Mouse (Mus musculus) embryonic facial prominence, embryonic 10.5 days (tissue): ENCODE measurements around the gene Polr2a. TPM values are rescaled to one million over a fixed set of nuclear protein-coding genes. Genes with fewer than 3 reads are reported as not detected.
"Not testable (repeated sequence)": the region's sequence is repeated elsewhere in the genome, so short reads cannot be mapped to it uniquely, and the experiment has no call there.

ENCODE experiments used
- DNase-seq: peaks from one replicate; pipeline ENCODE4 v3.0.0-alpha.2; 2017; ENCODE audit warnings: low spot score
- H3K27ac ChIP-seq: fragments of 300-500 bp; sonication (generic); replicated peaks from 2 replicates; pipeline ENCODE4 v1.5.1; 2016; ENCODE audit warnings: mild to moderate bottlenecking
- H3K27me3 ChIP-seq: fragments of 300-500 bp; sonication (generic); replicated peaks from 2 replicates; pipeline ENCODE4 v1.6.1; 2016; ENCODE audit warnings: low read depth, mild to moderate bottlenecking; ENCODE audit not compliant: poor library complexity, severe bottlenecking
- H3K36me3 ChIP-seq: fragments of 300-500 bp; sonication (generic); replicated peaks from 2 replicates; pipeline ENCODE4 v1.6.1; 2016; ENCODE audit warnings: mild to moderate bottlenecking, moderate library complexity
- H3K4me1 ChIP-seq: fragments of 300-500 bp; sonication (generic); 2 replicates; pipeline ENCODE4 v1.6.1; 2016
- H3K4me3 ChIP-seq: fragments of 300-500 bp; sonication (generic); 2 replicates; pipeline ENCODE4 v1.5.1; 2016; ENCODE audit warnings: mild to moderate bottlenecking, moderate library complexity
- H3K9me3 ChIP-seq: fragments of 300-500 bp; sonication (generic); 2 replicates; pipeline ENCODE4 v1.6.1; 2016; ENCODE audit warnings: mild to moderate bottlenecking
- WGBS: fragments of 180-500 bp; shearing (Covaris S2); methylation state at CpG from one replicate; pipeline ENCODE4 v1.1.7; 2016; 5-methylcytosine and 5-hydroxymethylcytosine counted together
- polyA plus RNA-seq: library from polyadenylated mRNA; unstranded; fragments of >200 nt; fragmentation: Nextera tagmentation; extraction: Ambion mirVana; gene quantifications from 2 replicates; pipeline ENCODE4 v1.2.1, GENCODE M21; 2016

Gene Polr2a
- polyA plus RNA-seq, 1 experiment from 2014 or later = 31.3 TPM

DNA sequence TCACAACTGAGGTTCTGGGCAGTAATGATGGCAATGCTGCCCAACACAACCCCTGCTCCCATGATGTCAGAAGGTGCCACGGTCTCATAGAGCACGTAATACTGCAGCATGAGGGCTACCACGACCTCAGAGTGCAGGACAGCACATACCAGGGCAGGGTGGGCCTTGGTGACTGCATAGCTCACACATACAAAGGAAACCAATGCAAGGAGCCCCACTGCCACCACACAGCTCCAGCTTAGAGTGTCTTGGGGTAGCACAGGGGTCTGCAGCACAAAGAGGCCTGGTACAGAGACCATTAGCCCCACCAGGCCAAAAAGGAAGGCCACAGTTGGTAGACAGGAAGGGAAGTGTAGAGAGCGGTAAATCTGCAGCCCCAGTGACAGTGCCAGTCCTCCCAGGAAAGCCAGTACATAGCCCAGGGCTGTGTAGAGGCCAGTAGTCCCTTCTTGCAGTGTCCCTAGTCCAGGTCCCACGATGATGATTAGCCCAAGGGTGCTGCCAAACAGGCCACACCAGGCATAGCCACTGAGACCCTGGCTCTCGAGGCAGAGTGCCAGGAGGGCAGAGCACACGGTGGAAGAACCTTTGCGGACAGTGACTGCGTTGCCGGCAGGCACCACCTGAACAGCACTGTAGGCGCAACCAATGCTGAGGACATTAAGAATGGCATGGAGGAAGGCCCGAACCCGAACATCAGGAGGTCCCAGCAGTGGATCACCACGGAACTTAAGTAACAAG, 1.9 kb upstream of the Polr2a start:
- Histone ChIP-seq H3K27ac (peak overlapping the region; percentile 95), H3K36me3 (peaks cover 10% of the 10 kb centered on the region; the same call in 1 of the 2 replicates), H3K4me3 (peak overlapping the region; percentile 64), H3K4me1 (peaks cover 44% of the 10 kb centered on the region), H3K27me3 (peaks cover 4% of the 10 kb centered on the region; the same call in 1 of the 2 replicates), H3K9me3 (no peaks in the 10 kb centered on the region)
- 78% methylated on average over 14 of the region's 14 CpGs for WGBS
- DNase-seq = no peak

DNA sequence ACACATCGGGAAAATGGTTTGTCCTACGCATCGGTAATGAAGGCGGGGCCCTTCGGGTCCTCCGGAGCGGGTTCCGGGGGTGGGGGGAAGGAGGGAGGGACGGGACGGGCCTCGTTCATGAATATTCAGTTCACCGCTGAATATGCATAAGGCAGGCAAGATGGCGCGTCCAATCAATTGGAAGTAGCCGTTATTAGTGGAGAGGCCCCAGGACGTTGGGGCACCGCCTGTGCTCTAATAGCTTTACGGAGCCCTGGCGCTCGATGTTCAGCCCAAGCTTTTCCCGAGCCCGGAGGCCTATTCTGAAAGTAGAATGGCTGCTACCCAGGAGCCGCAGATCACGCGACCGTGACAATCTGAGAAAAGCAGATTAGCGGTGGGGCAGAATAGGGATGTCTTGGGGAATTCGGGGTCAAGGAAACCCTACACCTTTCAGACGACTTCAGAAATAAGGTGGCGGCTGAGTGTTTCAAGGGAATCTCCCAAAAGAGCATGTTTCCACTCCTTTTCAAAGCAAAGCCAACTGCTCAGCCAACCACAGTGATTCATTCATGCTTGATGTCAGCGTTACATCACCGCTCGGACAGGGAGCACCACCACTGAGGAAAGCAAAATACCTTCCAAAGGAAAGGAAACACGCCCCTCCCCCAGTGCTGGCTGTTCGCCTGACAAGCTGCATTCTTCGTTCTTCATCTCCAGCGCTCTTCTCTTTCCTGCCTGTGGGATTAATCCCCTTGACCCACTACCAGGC, 709 bp upstream of the Polr2a start:
- H3K4me3 ChIP-seq = peak overlapping the region; percentile 64
- H3K36me3 ChIP-seq = peaks cover 13% of the 10 kb centered on the region; the same call in 1 of the 2 replicates
- no peaks in the 10 kb centered on the region for H3K9me3 ChIP-seq
- peaks cover 47% of the 10 kb centered on the region for H3K4me1 ChIP-seq
- H3K27ac ChIP-seq = peak overlapping the region; percentile 95
- DNase-seq = peak; percentile 95
- WGBS = under 1% methylated on average over 37 of the region's 37 CpGs
- H3K27me3 ChIP-seq = peaks cover 4% of the 10 kb centered on the region; the same call in 1 of the 2 replicates

DNA sequence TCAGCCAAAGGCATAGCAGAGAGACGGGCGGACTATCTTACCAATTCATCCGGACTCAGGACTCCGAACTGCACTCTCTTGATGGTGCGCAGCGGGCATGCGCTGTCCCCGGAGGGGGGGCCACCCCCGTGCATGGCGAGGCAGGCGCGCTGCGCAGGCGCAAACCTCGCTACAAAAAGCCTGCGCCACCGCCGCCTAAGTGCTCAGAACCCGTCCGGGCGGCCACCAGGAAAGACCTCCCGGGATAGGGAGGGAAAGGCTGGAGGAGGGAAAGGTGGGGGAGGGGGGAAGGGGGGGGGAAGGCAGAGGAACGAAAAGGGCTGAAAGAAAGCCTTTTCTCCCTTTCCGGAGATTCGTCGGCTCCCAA, 364 bp downstream of the Polr2a start:
- Histone ChIP-seq H3K27me3 (peaks cover 4% of the 10 kb centered on the region; the same call in 1 of the 2 replicates), H3K4me3 (peak overlapping the region; percentile 64), H3K9me3 (no peaks in the 10 kb centered on the region), H3K4me1 (peaks cover 47% of the 10 kb centered on the region), H3K27ac (peak overlapping the region; percentile 95), H3K36me3 (peaks cover 13% of the 10 kb centered on the region; the same call in 1 of the 2 replicates)
- peak; percentile 95 for DNase-seq
- under 1% methylated on average over 26 of the region's 26 CpGs for WGBS

DNA sequence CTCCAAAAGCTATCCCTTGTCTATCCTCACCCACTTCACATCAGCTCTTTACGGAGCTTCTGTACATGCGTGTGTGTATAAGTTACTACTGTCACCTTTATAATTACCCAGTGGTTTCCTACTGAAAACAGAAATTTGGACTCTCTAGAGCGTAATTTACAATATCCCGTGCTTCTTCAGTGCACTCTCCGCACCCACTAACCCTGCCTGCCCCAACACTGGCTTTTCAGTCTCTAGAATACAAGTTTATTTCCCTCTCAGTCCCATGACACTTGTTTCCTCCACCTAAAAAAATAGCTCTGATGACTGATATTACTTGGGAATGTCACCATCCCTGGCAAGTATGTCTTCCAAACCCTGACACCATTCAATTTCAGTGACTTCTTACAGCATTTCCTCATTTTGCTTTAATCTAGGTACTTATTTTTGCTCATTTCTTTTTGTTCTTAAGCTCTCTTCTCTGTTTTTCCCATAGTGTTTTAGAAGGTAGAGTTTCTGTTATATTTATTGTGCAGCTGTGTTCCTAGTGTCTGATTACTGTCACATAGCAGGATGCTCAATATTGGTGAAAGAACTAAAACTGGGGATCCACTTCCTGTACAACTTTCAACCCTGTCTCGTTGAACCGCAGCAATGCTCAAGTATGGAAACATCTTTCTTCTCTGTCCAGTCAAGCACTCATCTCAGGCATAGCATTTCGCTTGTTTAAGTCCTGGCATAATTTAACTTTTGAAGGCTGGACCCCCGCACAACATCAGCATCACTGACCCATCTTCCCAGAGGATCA, 941 bp downstream of the Polr2a start:
- 48% methylated on average over 9 of the region's 9 CpGs for WGBS
- Histone ChIP-seq H3K27me3 (peaks cover 4% of the 10 kb centered on the region; the same call in 1 of the 2 replicates), H3K36me3 (peaks cover 13% of the 10 kb centered on the region; the same call in 1 of the 2 replicates), H3K4me1 (peaks cover 49% of the 10 kb centered on the region), H3K27ac (peak overlapping the region; percentile 95), H3K4me3 (peak overlapping the region; percentile 64), H3K9me3 (no peaks in the 10 kb centered on the region)
- no peak for DNase-seq

DNA sequence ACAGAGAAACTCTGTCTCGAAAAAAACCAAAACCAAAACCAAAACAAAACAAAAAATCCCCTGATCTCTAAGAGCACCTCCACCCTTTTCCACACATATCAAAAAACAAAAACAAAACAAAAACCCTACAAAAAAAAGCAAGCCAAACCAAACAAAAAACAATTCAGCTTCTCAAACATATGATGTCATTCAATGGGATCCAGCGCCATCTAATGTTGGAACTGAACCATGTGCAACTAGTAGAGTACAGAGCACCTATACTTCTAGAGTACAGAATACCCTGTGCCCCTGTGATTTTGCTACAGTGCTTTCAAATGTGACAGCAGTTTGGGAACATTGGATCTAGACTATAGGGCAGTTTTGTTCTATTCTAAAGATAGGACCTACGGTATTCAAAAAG, 3.7 kb downstream of the Polr2a start:
- Histone ChIP-seq H3K9me3 (no peaks in the 10 kb centered on the region), H3K36me3 (peaks cover 19% of the 10 kb centered on the region), H3K4me1 (peaks cover 37% of the 10 kb centered on the region), H3K27ac (no peak overlapping the region), H3K4me3 (peak overlapping the region; percentile 64; the same call in 1 of the 2 replicates), H3K27me3 (no peaks in the 10 kb centered on the region)
- 64% methylated on average over 3 of the region's 3 CpGs for WGBS
- no peak for DNase-seq

DNA sequence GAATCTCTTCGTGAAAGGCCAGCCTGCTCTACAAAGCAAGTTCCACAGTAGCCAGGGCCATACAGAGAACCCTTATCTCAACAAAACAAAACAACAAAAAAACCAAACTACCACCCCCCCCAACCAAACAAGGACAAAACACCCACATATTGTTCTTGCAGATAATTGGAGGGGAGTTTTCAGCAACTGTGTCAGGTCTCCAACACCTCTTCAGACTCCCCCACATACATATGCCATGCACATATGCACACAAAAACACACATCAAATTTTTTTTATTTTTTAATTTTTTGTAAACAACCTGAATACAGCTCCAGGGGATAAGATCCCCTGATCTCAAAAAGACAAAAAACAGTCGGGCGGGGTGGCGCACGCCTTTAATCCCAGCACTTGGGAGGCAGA, 4.2 kb downstream of the Polr2a start:
- peak overlapping the region; percentile 64; the same call in 1 of the 2 replicates for H3K4me3 ChIP-seq

DNA sequence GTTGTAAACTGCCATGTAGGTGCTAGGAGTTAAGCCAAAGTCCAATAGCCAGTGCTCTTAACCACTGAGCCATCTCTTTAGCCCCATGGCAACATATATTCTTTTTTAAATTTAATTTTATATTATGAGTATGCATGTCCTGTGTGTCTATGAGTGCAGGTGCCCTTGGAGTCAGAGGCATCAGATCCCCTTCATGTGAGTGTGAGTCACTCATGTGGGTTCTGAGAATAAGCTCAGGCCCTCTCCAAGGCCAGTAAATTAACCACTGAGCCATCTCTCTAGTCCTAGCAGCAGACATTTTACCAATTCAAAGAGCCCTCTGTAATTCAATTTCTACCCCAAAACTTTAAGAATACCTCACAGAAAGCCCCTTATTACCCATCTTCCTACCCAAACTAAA, 5.8 kb downstream of the Polr2a start:
- Histone ChIP-seq H3K4me1 (peaks cover 32% of the 10 kb centered on the region), H3K27ac (no peak overlapping the region), H3K9me3 (no peaks in the 10 kb centered on the region), H3K4me3 (no peak overlapping the region), H3K36me3 (peaks cover 38% of the 10 kb centered on the region), H3K27me3 (no peaks in the 10 kb centered on the region)
- DNase-seq = no peak

More for the DNA sequence above, 4.2 kb downstream of the Polr2a start:
- H3K27me3 ChIP-seq = no peaks in the 10 kb centered on the region
- WGBS = 93% methylated on average over 5 of the region's 5 CpGs
- peaks cover 32% of the 10 kb centered on the region for H3K4me1 ChIP-seq
- DNase-seq = no peak
- H3K9me3 ChIP-seq = no peaks in the 10 kb centered on the region
- no peak overlapping the region for H3K27ac ChIP-seq
- peaks cover 23% of the 10 kb centered on the region for H3K36me3 ChIP-seq

DNA sequence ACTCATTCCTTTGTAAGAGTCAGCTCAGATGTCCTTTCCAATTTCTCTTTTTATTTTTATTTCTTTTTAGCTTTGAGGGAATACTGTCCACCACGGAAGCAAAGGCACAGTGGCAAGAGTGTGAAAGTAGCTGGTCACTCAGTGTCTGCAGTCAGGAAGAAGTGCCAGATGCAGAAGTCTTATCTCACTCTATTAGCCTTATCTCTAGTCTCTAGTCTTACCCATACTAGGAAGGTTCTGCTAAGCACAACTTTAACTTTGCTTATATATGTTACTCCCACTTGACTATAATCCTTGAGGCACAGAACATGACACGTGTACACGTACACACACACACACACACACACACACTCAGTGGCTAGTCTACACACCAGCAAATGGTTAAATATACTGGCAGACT, 6.8 kb downstream of the Polr2a start:
- H3K4me3 ChIP-seq = no peak overlapping the region
- peaks cover 22% of the 10 kb centered on the region for H3K4me1 ChIP-seq
- H3K27ac ChIP-seq = no peak overlapping the region
- H3K27me3 ChIP-seq = no peaks in the 10 kb centered on the region
- 86% methylated on average over 3 of the region's 3 CpGs for WGBS
- H3K36me3 ChIP-seq = peaks cover 49% of the 10 kb centered on the region
- no peak for DNase-seq
- H3K9me3 ChIP-seq = no peaks in the 10 kb centered on the region

DNA sequence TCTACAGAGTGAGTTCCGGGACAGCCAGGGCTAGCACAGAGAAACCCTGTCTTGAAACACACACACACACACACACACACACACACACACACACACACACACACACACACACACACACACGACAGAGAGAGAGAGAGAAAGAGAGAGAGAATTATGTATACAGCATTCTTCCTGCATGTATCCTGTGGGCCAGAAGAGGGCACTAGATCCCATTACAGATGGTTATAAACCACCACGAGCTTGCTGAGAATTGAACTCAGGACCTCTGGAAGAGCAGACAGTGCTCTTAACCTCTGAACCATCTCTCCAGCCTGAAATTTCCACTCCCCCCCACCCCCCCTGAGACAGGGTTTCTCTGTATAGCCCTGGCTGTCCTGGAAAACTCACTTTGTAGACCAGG, 27.0 kb downstream of the Polr2a start:
- DNase-seq, H3K4me3 ChIP-seq, H3K9me3 ChIP-seq, H3K4me1 ChIP-seq, H3K27ac ChIP-seq, H3K27me3 ChIP-seq: not testable (repeated sequence)
- 69% methylated on average over 3 of the region's 3 CpGs for WGBS
- peaks cover 43% of the 10 kb centered on the region for H3K36me3 ChIP-seq

DNA sequence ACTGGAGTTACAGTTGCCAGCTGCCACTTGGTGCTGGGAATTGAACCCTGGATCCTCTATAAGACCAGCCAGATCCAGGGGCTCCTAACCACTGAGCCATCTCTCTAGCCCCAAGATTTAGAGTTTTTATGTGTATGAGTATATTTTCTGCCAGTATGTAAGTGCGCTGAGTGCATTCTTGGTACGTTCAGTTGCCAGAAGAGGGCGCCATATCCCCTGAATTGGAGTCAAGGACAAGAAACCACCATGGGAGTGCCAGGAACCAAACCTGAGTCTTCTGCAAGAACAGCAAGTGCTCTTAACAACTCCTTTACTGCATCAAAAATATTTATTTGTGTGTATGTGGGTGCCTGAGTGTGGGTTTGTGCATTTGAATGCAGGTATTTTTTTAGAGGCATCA, 29.4 kb downstream of the Polr2a start:
- Histone ChIP-seq H3K27me3 (no peaks in the 10 kb centered on the region), H3K36me3 (peaks cover 20% of the 10 kb centered on the region), H3K4me3 (no peak overlapping the region), H3K9me3 (no peaks in the 10 kb centered on the region), H3K27ac (no peak overlapping the region), H3K4me1 (no peaks in the 10 kb centered on the region)
- WGBS = 15% methylated on average over 3 of the region's 3 CpGs
- DNase-seq = peak; percentile 62

DNA sequence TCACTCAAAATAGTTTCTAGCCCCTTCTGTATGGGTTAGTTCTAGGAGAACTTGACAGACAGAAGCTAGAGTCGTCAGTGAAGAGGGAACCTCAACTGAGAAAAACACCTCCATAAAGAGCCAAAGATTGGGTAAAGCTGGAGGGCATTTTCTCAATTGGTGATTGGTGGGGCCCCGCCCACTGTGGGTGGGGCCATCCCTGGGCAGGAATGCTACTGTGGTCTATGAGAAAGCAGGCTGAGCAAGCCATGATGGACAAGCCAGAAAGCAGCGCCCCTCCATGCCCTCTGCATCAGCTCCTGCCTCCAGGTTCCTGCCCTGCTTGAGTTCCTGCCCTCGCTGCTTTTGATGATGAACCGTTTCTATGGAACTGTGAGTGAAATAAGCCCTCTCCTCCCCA, 32.5 kb downstream of the Polr2a start:
- DNase-seq = no peak
- H3K9me3 ChIP-seq = no peaks in the 10 kb centered on the region
- no peaks in the 10 kb centered on the region for H3K36me3 ChIP-seq
- H3K4me3 ChIP-seq = no peak overlapping the region
- no peaks in the 10 kb centered on the region for H3K4me1 ChIP-seq
- H3K27ac ChIP-seq = no peak overlapping the region
- no peaks in the 10 kb centered on the region for H3K27me3 ChIP-seq
- WGBS = 45% methylated on average over 5 of the region's 5 CpGs

DNA sequence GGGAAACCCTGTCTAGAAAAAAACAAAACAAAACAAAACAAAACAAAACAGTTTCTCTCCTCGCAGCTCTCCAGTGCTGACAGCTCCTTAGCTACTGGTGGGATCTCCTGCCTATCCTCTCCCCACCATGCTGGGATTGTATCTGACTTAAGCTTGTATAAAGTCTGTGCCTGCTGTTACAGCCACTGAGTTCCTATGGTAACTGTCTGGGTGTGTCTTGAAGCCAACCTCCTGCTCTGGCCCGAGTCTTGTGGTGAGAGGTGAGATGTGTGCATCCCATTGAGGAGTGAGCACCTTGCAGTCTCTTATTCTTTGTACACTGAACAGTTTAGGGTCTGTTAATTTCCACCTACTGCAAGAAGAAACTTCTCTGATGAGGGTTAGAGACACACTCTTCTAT, 35.4 kb downstream of the Polr2a start:
- H3K27ac ChIP-seq = no peak overlapping the region
- peaks cover 8% of the 10 kb centered on the region for H3K4me1 ChIP-seq
- no peak for DNase-seq
- WGBS = 51% methylated on average over 2 of the region's 2 CpGs
- no peaks in the 10 kb centered on the region for H3K27me3 ChIP-seq
- no peak overlapping the region for H3K4me3 ChIP-seq
- no peaks in the 10 kb centered on the region for H3K9me3 ChIP-seq
- no peaks in the 10 kb centered on the region for H3K36me3 ChIP-seq
